Mouse (Mus musculus): Measurements from ENCODE around the gene Msantd1. TPM values are rescaled to one million over a fixed set of nuclear protein-coding genes. Genes with fewer than 3 reads are reported as not detected.
"Not testable (repeated sequence)": the region's sequence is repeated elsewhere in the genome, so short reads cannot be mapped to it uniquely, and the experiment has no call there.

Msantd1 gene
- 1.9 and 2.3 TPM in 2 replicates for polyA plus RNA-seq (2016; fragmentation: Nextera tagmentation; extraction: Ambion mirVana)

- H3K27ac ChIP-seq: no peak within 1 kb of the TSS
- H3K9me3 ChIP-seq: no peaks in the 10 kb centered on the region
- ATAC-seq (ENCODE audit: low FRiP score, low read depth): no peak
- H3K4me1 ChIP-seq: 0 out of 2 replicates have a peak, but pooled peaks cover 4% of the 10 kb centered on the region
- no peak within 1 kb of the TSS for H3K4me2 ChIP-seq (replicated peaks)
- no peaks in the 10 kb centered on the region for H3K27me3 ChIP-seq (replicated peaks)
- H3K4me3 ChIP-seq: no peak within 1 kb of the TSS
- WGBS: 78% methylated on average over 6 of the region's 6 CpGs
- H3K36me3 ChIP-seq: peaks cover 82% of the 10 kb centered on the region
- no peak within 1 kb of the TSS for H3K9ac ChIP-seq
Observed at GRCm38 (mm10) chr5:34907910-34908725, at the start of gene Msantd1. TSS of gene Msantd1 (plus strand) at chr5:34908012.

GRCm38 (mm10) chr5:34865367-34865766 is 42.4 kb upstream of the Msantd1 start:
- 97% methylated on average over 5 of the region's 5 CpGs for WGBS
- no peak for ATAC-seq (ENCODE audit: low FRiP score, low read depth)

GRCm38 (mm10) chr5:34880307-34880706 is 27.5 kb upstream of the Msantd1 start:
- not testable (repeated sequence) for H3K9ac ChIP-seq; H3K4me2 ChIP-seq (replicated peaks); ATAC-seq (ENCODE audit: low FRiP score, low read depth); H3K27me3 ChIP-seq (replicated peaks); H3K27ac ChIP-seq; H3K9me3 ChIP-seq; H3K4me3 ChIP-seq; H3K4me1 ChIP-seq
- H3K36me3 ChIP-seq: peaks cover 80% of the 10 kb centered on the region
- 97% methylated on average over 3 of the region's 3 CpGs for WGBS

More at GRCm38 (mm10) chr5:34865367-34865766, 42.4 kb upstream of the Msantd1 start:
- H3K4me3 ChIP-seq: no peak overlapping the region
- no peak overlapping the region for H3K27ac ChIP-seq
- H3K9ac ChIP-seq: no peak overlapping the region
- no peaks in the 10 kb centered on the region for H3K9me3 ChIP-seq
- peaks cover 52% of the 10 kb centered on the region for H3K36me3 ChIP-seq
- H3K4me1 ChIP-seq: no peaks in the 10 kb centered on the region
- no peak overlapping the region for H3K4me2 ChIP-seq (replicated peaks)
- H3K27me3 ChIP-seq (replicated peaks): no peaks in the 10 kb centered on the region

- 94% methylated on average over 3 of the region's 3 CpGs for WGBS
- H3K27me3 ChIP-seq (replicated peaks): no peaks in the 10 kb centered on the region
- H3K9me3 ChIP-seq: no peaks in the 10 kb centered on the region
- no peaks in the 10 kb centered on the region for H3K4me1 ChIP-seq
- ATAC-seq (ENCODE audit: low FRiP score, low read depth): no peak
- no peak overlapping the region for H3K4me2 ChIP-seq (replicated peaks)
- H3K9ac ChIP-seq: no peak overlapping the region
- no peak overlapping the region for H3K27ac ChIP-seq
- peaks cover 76% of the 10 kb centered on the region for H3K36me3 ChIP-seq
- no peak overlapping the region for H3K4me3 ChIP-seq
Observed at GRCm38 (mm10) chr5:34881023-34881422, 26.8 kb upstream of the Msantd1 start.

GRCm38 (mm10) chr5:34885250-34885649 is 22.6 kb upstream of the Msantd1 start:
- Histone ChIP-seq H3K36me3 (peaks cover 73% of the 10 kb centered on the region), H3K27ac (no peak overlapping the region), H3K4me2 (replicated peaks) (no peak overlapping the region), H3K9ac (no peak overlapping the region), H3K9me3 (no peaks in the 10 kb centered on the region), H3K27me3 (replicated peaks) (no peaks in the 10 kb centered on the region), H3K4me3 (no peak overlapping the region), H3K4me1 (no peaks in the 10 kb centered on the region)
- WGBS: 77% methylated on average over 3 of the region's 3 CpGs
- ATAC-seq (ENCODE audit: low FRiP score, low read depth): no peak

GRCm38 (mm10) chr5:34889252-34889651 is 18.6 kb upstream of the Msantd1 start:
- WGBS: 92% methylated on average over 4 of the region's 4 CpGs
- Histone ChIP-seq H3K9ac (no peak overlapping the region), H3K4me3 (no peak overlapping the region), H3K9me3 (no peaks in the 10 kb centered on the region), H3K27ac (no peak overlapping the region), H3K4me1 (no peaks in the 10 kb centered on the region), H3K36me3 (peaks cover 80% of the 10 kb centered on the region), H3K27me3 (replicated peaks) (no peaks in the 10 kb centered on the region), H3K4me2 (replicated peaks) (no peak overlapping the region)
- ATAC-seq (ENCODE audit: low FRiP score, low read depth): no peak

- WGBS: 89% methylated on average over 3 of the region's 3 CpGs
Observed at GRCm38 (mm10) chr5:34896697-34897453, 10.9 kb upstream of the Msantd1 start.

GRCm38 (mm10) chr5:34899787-34900469 is 7.9 kb upstream of the Msantd1 start:
- WGBS: 95% methylated on average over 6 of the region's 6 CpGs
- Histone ChIP-seq H3K4me3 (no peak overlapping the region), H3K27ac (no peak overlapping the region), H3K9me3 (no peaks in the 10 kb centered on the region), H3K4me1 (no peaks in the 10 kb centered on the region), H3K9ac (no peak overlapping the region), H3K4me2 (replicated peaks) (no peak overlapping the region), H3K27me3 (replicated peaks) (no peaks in the 10 kb centered on the region), H3K36me3 (peaks cover 83% of the 10 kb centered on the region)
- ATAC-seq (ENCODE audit: low FRiP score, low read depth): no peak

More at GRCm38 (mm10) chr5:34896697-34897453, 10.9 kb upstream of the Msantd1 start:
- no peak overlapping the region for H3K4me2 ChIP-seq (replicated peaks)
- peaks cover 80% of the 10 kb centered on the region for H3K36me3 ChIP-seq
- H3K4me3 ChIP-seq: no peak overlapping the region
- H3K9me3 ChIP-seq: no peaks in the 10 kb centered on the region
- no peaks in the 10 kb centered on the region for H3K27me3 ChIP-seq (replicated peaks)
- no peaks in the 10 kb centered on the region for H3K4me1 ChIP-seq
- ATAC-seq (ENCODE audit: low FRiP score, low read depth): no peak
- no peak overlapping the region for H3K27ac ChIP-seq
- no peak overlapping the region for H3K9ac ChIP-seq

GRCm38 (mm10) chr5:34902371-34902770 is 5.4 kb upstream of the Msantd1 start:
- Histone ChIP-seq H3K27me3 (replicated peaks) (no peaks in the 10 kb centered on the region), H3K27ac (no peak overlapping the region), H3K4me2 (replicated peaks) (no peak overlapping the region), H3K36me3 (peaks cover 90% of the 10 kb centered on the region), H3K4me3 (no peak overlapping the region), H3K4me1 (no peaks in the 10 kb centered on the region), H3K9ac (no peak overlapping the region), H3K9me3 (no peaks in the 10 kb centered on the region)
- ATAC-seq (ENCODE audit: low FRiP score, low read depth): no peak

- Histone ChIP-seq H3K9me3 (no peaks in the 10 kb centered on the region), H3K4me1 (no peaks in the 10 kb centered on the region), H3K4me2 (replicated peaks) (no peak overlapping the region), H3K36me3 (peaks cover 90% of the 10 kb centered on the region), H3K9ac (no peak overlapping the region), H3K27ac (no peak overlapping the region), H3K27me3 (replicated peaks) (no peaks in the 10 kb centered on the region), H3K4me3 (no peak overlapping the region)
- ATAC-seq (ENCODE audit: low FRiP score, low read depth): no peak
- WGBS: 90% methylated on average over 5 of the region's 5 CpGs
Observed at GRCm38 (mm10) chr5:34902811-34903385, 4.9 kb upstream of the Msantd1 start.

GRCm38 (mm10) chr5:34904412-34904811 is 3.4 kb upstream of the Msantd1 start:
- H3K27me3 ChIP-seq (replicated peaks): no peaks in the 10 kb centered on the region
- no peaks in the 10 kb centered on the region for H3K9me3 ChIP-seq
- no peak for ATAC-seq (ENCODE audit: low FRiP score, low read depth)
- 0 out of 2 replicates have a peak, but pooled peaks cover 4% of the 10 kb centered on the region for H3K4me1 ChIP-seq
- H3K27ac ChIP-seq: no peak overlapping the region
- no peak overlapping the region for H3K4me3 ChIP-seq
- H3K9ac ChIP-seq: no peak overlapping the region
- H3K4me2 ChIP-seq (replicated peaks): no peak overlapping the region
- H3K36me3 ChIP-seq: peaks cover 91% of the 10 kb centered on the region

GRCm38 (mm10) chr5:34907230-34907629 is 582 bp upstream of the Msantd1 start:
- Histone ChIP-seq H3K9ac (no peak overlapping the region), H3K4me1 (0 out of 2 replicates have a peak, but pooled peaks cover 4% of the 10 kb centered on the region), H3K9me3 (no peaks in the 10 kb centered on the region), H3K36me3 (peaks cover 87% of the 10 kb centered on the region), H3K4me3 (no peak overlapping the region), H3K4me2 (replicated peaks) (no peak overlapping the region), H3K27me3 (replicated peaks) (no peaks in the 10 kb centered on the region), H3K27ac (no peak overlapping the region)
- no peak for ATAC-seq (ENCODE audit: low FRiP score, low read depth)
- WGBS: 98% methylated on average over 4 of the region's 4 CpGs

Data from neural tube, embryonic 12.5 days (tissue).